8 mouse cellular contexts compared by ENCODE assay signal in the genomic region with DNA sequence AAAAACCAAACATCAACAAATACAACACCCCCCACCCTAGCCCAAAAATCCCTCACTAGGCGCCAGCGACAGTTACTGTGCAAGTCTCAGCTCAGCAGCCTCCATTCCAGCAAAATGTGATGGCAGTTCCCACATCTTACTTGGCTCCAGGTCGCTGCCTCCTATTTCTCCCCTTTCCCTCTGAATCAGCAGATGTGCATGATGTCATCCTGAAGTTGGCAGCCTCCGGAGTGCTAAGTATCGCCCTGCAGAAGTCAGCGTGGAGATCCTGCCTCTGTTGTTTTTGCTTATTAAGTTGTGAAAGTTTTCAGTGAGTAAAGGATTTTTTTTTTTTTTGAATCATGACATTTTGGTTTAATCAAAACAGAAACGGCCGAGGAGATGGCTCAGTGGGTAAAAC.
A peak's percentile ranks its signal among the peaks of the same experiment; 100 is the strongest.
DNase-seq lines count a peak whose midpoint lies in the region.

No protein-coding gene starts in this region.

- DNase-seq in embryo, embryonic 10 days (ENCODE audit: low spot score), result peak; percentile 19
- no peak for DNase-seq in embryo, embryonic 11 days
- DNase-seq in right cerebral cortex, adult 18-20 months, result peak; percentile 81
- DNase-seq in right cerebral cortex, postnatal 4 days, result no peak
- peak; percentile 52 for DNase-seq in heart, postnatal 4 days
- peak; percentile 45 for DNase-seq in right cerebral cortex, postnatal 25 days
- no peak for DNase-seq in spleen, postnatal 10 days (ENCODE audit: low spot score in 2 of 2)
- DNase-seq in testis, postnatal 10 days (ENCODE audit: low spot score), result no peak

Comparison
In these comparisons a context has a peak if more than half of its experiments do, and no peak if none do; other contexts are left out.
1. DNase-seq: peak in embryo, embryonic 10 days (single experiment), right cerebral cortex, adult 18-20 months (single experiment), heart, postnatal 4 days (single experiment) and right cerebral cortex, postnatal 25 days (single experiment); none in embryo, embryonic 11 days (single experiment), right cerebral cortex, postnatal 4 days (single experiment), spleen, postnatal 10 days (0 of 2) and testis, postnatal 10 days (single experiment).